Mouse (Mus musculus): ENCODE data around the gene Mast2.

- TF ChIP-seq CHD2 (IDR thresholded peaks at IDR 0.05; ENCODE audit: low read length) = no peak
- no peak for TF ChIP-seq POLR2A (IDR thresholded peaks at IDR 0.05; ENCODE audit: low read depth, low read length)
- no peak for TF ChIP-seq CHD1 (IDR thresholded peaks at IDR 0.05; ENCODE audit: low read depth, low read length)
- TF ChIP-seq ZKSCAN1 (IDR thresholded peaks at IDR 0.05; ENCODE audit: borderline replicate concordance, low read depth, low read length) = no peak
- no peak for TF ChIP-seq HCFC1 (IDR thresholded peaks at IDR 0.05; ENCODE audit: low read depth, low read length)
- TF ChIP-seq CTCF (conservative IDR thresholded peaks at IDR 0.05 in 1 of 2, IDR thresholded peaks at IDR 0.05 in 1 of 2; ENCODE audit: low read depth in 2 of 2, low read length in 2 of 2) = no peak
- TF ChIP-seq ELF1 (IDR thresholded peaks at IDR 0.05; ENCODE audit: low read depth, low read length) = no peak
These were observed 134.7 kb downstream of the Mast2 start for GRCm38 (mm10) chr4:116329256-116329655.

Data from CH12.LX (cell line).